Mouse (Mus musculus) testis, postnatal 10 days (tissue): ENCODE results near the gene Tbx19.

Experiments
- DNase-seq: peaks from one replicate; pipeline ENCODE4 v3.0.0; 2021; ENCODE audit warnings: low spot score

Tbx19 gene

GRCm38 (mm10) chr1:165160723-165161405 lies at the start of gene Tbx19:
TSS of gene Tbx19 (minus strand) at chr1:165160773.
- DNase-seq, result no peak

GRCm38 (mm10) chr1:165205591-165205990 lies 45.0 kb upstream of the Tbx19 start:
- no peak for DNase-seq

DNA sequence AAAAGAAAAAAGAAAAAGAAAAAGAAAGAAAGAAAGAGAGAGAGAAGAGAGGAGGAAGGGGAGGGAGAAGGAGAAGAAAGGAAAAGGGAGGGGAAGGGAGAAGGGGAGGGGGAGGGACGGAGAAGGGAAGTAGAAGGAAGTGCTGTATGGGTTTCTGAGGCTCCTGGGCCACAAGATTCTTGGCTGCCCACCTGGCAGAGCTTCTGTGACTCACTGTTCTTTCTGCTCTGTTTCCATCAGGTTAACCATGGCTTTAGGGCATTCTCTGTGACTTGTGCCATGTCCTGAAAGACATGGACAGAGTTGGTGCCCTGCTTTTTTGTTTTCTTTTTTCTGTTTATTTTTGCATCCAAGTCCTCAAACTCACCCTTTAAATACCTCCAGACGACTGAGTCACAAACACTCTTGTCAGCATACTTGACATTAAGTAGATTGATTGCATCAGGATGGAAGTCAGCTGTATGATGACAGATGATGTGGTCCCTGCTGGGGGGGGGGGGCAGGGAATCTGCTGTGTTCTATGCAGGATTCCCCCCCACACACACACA lies 43.0 kb upstream of the Tbx19 start:
- DNase-seq, result no peak

GRCm38 (mm10) chr1:165201445-165202012 lies 41.0 kb upstream of the Tbx19 start:
- no peak for DNase-seq

GRCm38 (mm10) chr1:165200748-165201147 lies 40.2 kb upstream of the Tbx19 start:
- DNase-seq, result no peak

GRCm38 (mm10) chr1:165199639-165200038 lies 39.1 kb upstream of the Tbx19 start:
- no peak for DNase-seq

DNA sequence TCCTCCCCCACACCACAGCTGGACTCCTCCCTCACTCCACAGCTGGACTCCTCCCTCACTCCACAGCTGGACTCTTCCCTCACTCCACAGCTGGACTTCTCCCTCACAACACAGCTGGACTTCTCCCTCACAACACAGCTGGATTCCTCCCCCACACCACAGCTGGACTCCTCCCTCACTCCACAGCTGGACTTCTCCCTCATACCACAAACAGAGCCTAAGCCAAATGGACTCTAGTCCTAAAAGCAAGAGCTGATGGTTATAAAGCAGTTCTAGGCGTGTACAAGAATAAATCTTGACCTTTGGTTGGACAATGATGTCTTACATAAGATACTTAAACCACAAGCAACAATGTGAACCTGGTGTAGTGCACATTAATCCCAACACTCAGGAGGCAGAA lies 38.4 kb upstream of the Tbx19 start:
- DNase-seq, result no peak

GRCm38 (mm10) chr1:165197875-165198274 lies 37.3 kb upstream of the Tbx19 start:
- no peak for DNase-seq

DNA sequence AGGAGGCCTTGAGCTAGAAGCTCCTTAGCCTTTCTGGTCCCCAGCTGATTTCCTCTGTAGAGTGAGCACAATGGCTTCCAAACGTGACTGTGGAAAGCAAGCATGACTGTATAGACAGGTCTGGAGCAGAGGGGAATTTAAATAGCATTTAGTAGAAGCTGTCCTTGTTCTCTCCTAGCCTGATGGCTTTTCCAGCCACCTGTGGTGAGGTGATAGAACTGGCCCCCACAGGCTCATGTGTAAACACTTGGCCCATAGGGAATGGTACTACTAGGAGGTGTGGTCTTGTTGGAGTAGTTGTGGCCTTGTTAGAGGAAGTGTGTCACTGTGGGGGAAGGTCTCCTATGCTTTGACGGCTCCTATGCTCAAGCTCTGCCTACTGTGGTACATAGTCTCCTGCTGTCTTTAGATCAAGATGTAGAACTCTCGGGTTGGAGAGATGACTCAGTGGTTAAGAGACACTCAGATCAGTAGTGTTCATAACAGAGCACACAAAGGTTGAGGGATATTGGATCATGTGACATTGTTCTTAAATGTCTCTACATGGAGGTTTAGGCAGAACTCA lies 34.9 kb upstream of the Tbx19 start:
- DNase-seq, result no peak

GRCm38 (mm10) chr1:165194662-165195013 lies 34.1 kb upstream of the Tbx19 start:
- DNase-seq, result no peak

DNA sequence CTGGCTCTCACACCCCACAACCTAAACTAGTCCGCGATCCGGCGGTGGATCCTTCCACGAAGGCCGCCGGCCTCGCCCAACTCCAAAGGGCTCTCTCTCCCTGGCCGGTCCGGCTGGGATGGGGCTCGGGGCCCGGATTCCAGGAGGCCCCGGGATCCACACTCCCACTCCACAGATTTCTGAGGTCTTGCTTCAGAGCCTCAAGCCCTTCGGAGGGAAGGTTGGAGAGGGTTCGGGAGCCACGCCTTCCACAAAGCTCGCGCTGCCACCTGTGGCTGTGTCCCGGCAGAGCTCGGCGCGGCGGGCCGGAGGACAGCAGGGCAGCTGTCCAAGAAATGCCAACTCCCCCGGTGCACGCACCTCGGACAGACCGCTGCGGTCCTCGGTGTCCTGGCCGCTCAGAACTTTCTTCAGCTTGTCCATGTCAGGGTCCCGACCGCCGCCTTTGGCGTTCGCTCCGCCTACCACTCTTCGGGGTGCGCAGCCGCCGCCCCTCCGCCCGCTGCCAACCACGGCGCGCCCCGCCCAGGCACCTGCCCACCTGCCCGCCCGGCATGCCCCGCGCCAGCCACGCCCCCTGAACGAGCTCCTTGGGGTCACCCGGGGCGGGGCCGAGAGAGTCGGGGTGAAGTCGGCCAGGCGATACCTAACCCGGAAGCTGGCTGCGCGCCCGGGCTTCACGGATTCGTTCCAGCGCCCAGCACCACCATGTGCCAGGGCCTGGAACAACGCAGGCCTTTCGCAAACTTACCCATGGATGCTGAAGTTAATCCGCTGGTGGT lies 33.5 kb upstream of the Tbx19 start, which contains the start of gene Sft2d2:
Gene Sft2d2 (minus strand): TSS at position 559 of the 782 bp plus-strand sequence.
- DNase-seq, result peak; percentile 95

DNA sequence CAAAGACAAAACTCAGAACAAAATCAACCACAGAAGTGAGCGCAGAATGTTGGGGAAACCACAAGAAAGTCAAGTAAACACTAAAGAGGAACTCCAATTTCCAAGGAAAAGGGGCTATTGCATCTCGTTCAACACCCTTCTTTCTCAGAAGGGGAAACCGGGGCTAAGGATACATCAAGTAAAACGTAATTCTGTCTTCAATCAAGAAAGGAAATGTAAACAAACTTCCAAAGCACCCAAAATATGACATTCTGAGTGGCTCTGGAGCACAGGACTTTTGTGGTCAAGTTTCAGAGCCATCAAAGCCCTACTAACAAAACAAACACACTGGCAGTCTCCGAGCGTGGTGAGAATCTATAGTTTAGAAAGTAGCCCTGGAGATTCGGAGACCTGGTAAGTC lies 32.9 kb upstream of the Tbx19 start:
- DNase-seq, result no peak

GRCm38 (mm10) chr1:165192714-165193264 lies 32.2 kb upstream of the Tbx19 start:
- DNase-seq, result no peak

DNA sequence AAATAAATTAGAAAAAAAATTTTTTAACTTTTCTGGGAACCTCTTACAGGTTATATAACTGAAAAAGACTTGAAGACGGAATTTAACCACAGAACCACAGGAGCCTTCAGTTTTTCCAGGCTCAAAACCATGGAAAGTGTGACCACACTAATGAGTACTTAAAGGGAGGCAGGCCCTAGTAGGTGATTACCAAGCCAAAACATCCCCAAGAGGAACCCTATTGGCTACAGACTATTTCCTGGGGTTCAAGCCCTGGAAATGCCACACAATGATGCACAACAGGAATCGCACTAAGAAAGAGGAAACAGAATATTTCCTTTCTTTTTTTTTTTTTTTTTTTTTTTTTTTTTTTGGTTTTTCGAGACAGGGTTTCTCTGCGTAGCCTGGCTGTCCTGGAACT lies 31.5 kb upstream of the Tbx19 start:
- DNase-seq, result peak; percentile 13

- DNase-seq, result peak; percentile 14
Measured at GRCm38 (mm10) chr1:165191611-165192010, 31.0 kb upstream of the Tbx19 start.

DNA sequence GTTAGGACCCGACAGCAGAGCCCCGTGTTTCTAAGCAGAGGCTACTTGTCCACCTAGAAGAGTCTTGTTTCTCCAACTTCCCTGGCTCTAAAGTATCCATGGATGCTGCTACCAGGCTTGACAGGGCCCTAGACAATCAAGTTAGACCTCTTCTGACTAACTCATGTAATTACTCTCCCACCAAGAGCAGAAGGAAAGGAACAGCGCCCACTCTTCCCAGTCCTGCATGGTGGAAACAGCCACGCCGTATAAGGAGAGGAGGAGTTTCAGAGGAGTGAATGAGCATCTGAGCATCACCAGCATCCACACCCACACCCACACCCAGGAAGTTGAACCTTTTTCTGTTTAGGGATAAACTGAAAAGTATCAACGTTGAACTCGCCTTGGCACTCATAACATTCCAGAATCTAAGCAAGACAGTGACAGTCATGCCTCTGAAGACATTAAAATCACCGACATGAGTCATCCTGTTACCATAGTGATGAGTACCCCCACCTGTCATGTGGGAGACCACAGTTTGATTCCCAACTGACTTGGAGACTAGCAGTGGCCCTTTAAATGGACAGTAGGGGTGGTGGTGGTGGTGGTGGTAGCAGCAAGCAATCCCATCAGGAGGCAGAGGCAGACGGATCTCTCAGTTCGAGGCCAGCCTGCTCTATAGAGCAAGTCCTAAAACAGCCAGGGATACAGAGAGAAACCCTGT lies 30.1 kb upstream of the Tbx19 start:
- DNase-seq, result peak; percentile 22

DNA sequence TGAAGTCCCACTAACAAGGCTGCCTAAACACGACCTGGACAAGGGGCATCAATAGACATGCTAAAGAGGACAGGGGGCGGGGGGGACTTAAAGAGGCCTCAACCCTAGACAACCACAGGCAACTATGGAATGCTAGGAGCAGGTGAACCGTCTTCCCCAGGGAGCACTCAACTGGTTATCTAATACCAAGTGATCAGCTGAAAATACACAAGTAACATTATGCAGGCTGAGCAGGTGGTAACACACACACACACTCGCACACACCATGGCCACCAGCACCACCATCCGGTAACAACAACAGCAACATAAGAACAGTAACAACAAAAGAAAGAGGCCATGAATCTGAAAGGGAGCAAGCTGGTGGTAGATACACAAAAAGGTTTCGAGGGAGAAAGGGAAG lies 29.5 kb upstream of the Tbx19 start:
- DNase-seq, result peak; percentile 22

- DNase-seq, result peak; percentile 17
Measured at GRCm38 (mm10) chr1:165188806-165189580, 28.4 kb upstream of the Tbx19 start.

DNA sequence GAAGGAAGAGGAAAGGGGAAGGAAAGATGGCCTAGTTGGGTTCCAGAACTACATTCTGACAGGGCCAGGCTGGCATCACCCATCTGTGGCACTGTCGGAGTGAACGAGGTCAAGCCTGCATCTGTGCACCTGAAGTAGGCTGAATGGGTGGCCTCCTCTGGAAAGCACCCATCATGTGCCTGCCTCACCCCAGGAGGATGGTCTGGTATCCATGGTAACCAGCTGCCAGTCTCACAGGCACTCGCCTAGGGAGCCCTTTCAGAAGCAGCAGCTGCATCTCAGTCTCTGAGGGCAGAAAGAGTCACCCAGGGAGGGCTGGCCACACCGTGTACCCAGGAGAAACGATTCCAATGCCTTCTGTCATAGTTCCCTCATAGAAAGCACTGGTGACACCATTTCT lies 26.8 kb upstream of the Tbx19 start:
- DNase-seq, result no peak

GRCm38 (mm10) chr1:165186491-165186890 lies 25.9 kb upstream of the Tbx19 start:
- peak; percentile 27 for DNase-seq

GRCm38 (mm10) chr1:165185116-165185515 lies 24.5 kb upstream of the Tbx19 start:
- DNase-seq, result peak; percentile 29
